Mouse (Mus musculus): ENCODE measurements around the gene Madd.
"Not testable (repeated sequence)": the region's sequence is repeated elsewhere in the genome, so short reads cannot be mapped to it uniquely, and the experiment has no call there.

DNA sequence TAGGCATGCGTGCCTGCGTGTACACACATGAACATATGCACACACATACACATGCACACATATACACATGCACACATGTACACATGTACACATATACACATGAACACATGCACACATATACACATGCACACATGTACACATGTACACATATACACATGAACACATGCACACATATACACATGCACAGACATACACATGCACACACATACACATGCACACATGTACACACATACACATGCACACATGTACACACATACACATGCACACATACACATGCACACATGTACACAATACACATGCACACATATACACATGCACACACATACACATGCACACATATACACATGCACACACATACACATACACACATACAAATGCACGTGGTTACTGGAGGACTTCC is 71.8 kb downstream of the Madd start:
- not testable (repeated sequence) for TF ChIP-seq EP300, CTCF (IDR thresholded peaks at IDR 0.05; ENCODE audit: low read depth)

Measured in liver, embryonic 14.5 days (tissue).